In genomic region chr2:103493827-103494226, GRCm38 (mm10) we compare ENCODE assay signal across 24 mouse cellular contexts. TPM values are rescaled to one million over a fixed set of nuclear protein-coding genes. Genes with fewer than 3 reads are reported as not detected.
DNase-seq lines count a peak whose midpoint lies in the region; ATAC-seq lines count a peak whose summit lies in the region.
"Had no signal": no experiment of that assay in that cellular context is flagged by ENCODE, and none has a peak within 500 bp of the region (broad histone marks: within the 10 kb centered on the region; RNA-seq: fewer than 3 reads in every experiment).

No protein-coding gene starts in this region.

- H3K4me1 ChIP-seq in liver, embryonic 15.5 days (replicated peaks) = peaks cover 22% of the 10 kb centered on the region
- no peaks in the 10 kb centered on the region for H3K4me1 ChIP-seq in intestine, embryonic 15.5 days (replicated peaks)
- H3K4me1 ChIP-seq: embryonic facial prominence, embryonic 13.5 days; forebrain, embryonic 12.5 days; forebrain, embryonic 15.5 days; hindbrain, embryonic 12.5 days; hindbrain, embryonic 15.5 days had no signal

- no peak for DNase-seq in liver
- DNase-seq in adipocyte (ENCODE audit: low spot score) = peak; percentile 79
- no peak for DNase-seq in spleen, postnatal 10 days (ENCODE audit: low spot score in 2 of 2)
- DNase-seq in adrenal gland, postnatal 36 days = no peak
- DNase-seq: adrenal gland, postnatal 10 days; cerebellum, adult 11-12 months; cerebellum, adult 8-10 months; cerebellum, postnatal 10 days; cerebellum, postnatal 36 days; embryo, embryonic 11 days; gastrocnemius, postnatal 25 days; heart, adult 2 months had no signal

- no peak overlapping the region for H3K4me3 ChIP-seq in liver, embryonic 15.5 days (replicated peaks)
- no peak overlapping the region for H3K4me3 ChIP-seq in intestine, embryonic 15.5 days (replicated peaks)
- H3K4me3 ChIP-seq: embryonic facial prominence, embryonic 10.5 days; embryonic facial prominence, embryonic 13.5 days; erythroblast, embryonic 14.5 days; forebrain, embryonic 12.5 days; forebrain, embryonic 15.5 days; heart, adult 2 months; heart, embryonic 10.5 days; hindbrain, embryonic 12.5 days; hindbrain, embryonic 15.5 days had no signal

- H3K4me2 ChIP-seq in liver, embryonic 15.5 days = no peak overlapping the region
- H3K4me2 ChIP-seq in intestine, embryonic 15.5 days (replicated peaks) = no peak overlapping the region
- H3K4me2 ChIP-seq: embryonic facial prominence, embryonic 13.5 days; forebrain, embryonic 12.5 days; forebrain, embryonic 15.5 days; hindbrain, embryonic 12.5 days; hindbrain, embryonic 15.5 days had no signal

- no peaks in the 10 kb centered on the region for H3K36me3 ChIP-seq in liver, embryonic 15.5 days (replicated peaks)
- no peaks in the 10 kb centered on the region for H3K36me3 ChIP-seq in intestine, embryonic 15.5 days
- H3K36me3 ChIP-seq: embryonic facial prominence, embryonic 10.5 days; embryonic facial prominence, embryonic 13.5 days; forebrain, embryonic 12.5 days; forebrain, embryonic 15.5 days; heart, embryonic 10.5 days; hindbrain, embryonic 12.5 days; hindbrain, embryonic 15.5 days had no signal

- H3K9ac ChIP-seq in liver, embryonic 15.5 days = no peak overlapping the region
- no peak overlapping the region for H3K9ac ChIP-seq in intestine, embryonic 15.5 days
- H3K9ac ChIP-seq: embryonic facial prominence, embryonic 13.5 days; forebrain, embryonic 12.5 days; forebrain, embryonic 15.5 days; hindbrain, embryonic 12.5 days; hindbrain, embryonic 15.5 days had no signal

- no peak for ATAC-seq in liver, embryonic 15.5 days (ENCODE audit: insufficient read depth)
- ATAC-seq in intestine, embryonic 15.5 days = peak; percentile 61
- ATAC-seq: activated CD4-positive, CD25-positive, alpha-beta regulatory T cell, adult 4 months; CD4-positive, CD25-positive, alpha-beta regulatory T cell, adult 4 months; forebrain, embryonic 15.5 days had no signal

- H3K9me3 ChIP-seq in liver, embryonic 15.5 days (replicated peaks) = no peaks in the 10 kb centered on the region
- no peaks in the 10 kb centered on the region for H3K9me3 ChIP-seq in intestine, embryonic 15.5 days
- H3K9me3 ChIP-seq: embryonic facial prominence, embryonic 10.5 days; embryonic facial prominence, embryonic 13.5 days; forebrain, embryonic 12.5 days; forebrain, embryonic 15.5 days; heart, embryonic 10.5 days; hindbrain, embryonic 12.5 days; hindbrain, embryonic 15.5 days had no signal

- 47% methylated on average over 4 of the region's 4 CpGs for WGBS in liver, embryonic 15.5 days (ENCODE audit: insufficient replicate concordance)
- WGBS in intestine, embryonic 15.5 days = 57% methylated on average over 4 of the region's 4 CpGs

- H3K27me3 ChIP-seq in liver, embryonic 15.5 days = no peaks in the 10 kb centered on the region
- H3K27me3 ChIP-seq in intestine, embryonic 15.5 days (replicated peaks) = no peaks in the 10 kb centered on the region
- H3K27me3 ChIP-seq: embryonic facial prominence, embryonic 13.5 days; forebrain, embryonic 12.5 days; forebrain, embryonic 15.5 days; hindbrain, embryonic 12.5 days; hindbrain, embryonic 15.5 days had no signal

- H3K27ac ChIP-seq in liver, embryonic 15.5 days (replicated peaks) = 0 out of 2 replicates have a peak overlapping the region, but pooled peaks have one; percentile 46
- no peak overlapping the region for H3K27ac ChIP-seq in intestine, embryonic 15.5 days
- H3K27ac ChIP-seq: embryonic facial prominence, embryonic 10.5 days; embryonic facial prominence, embryonic 13.5 days; forebrain, embryonic 12.5 days; forebrain, embryonic 15.5 days; heart, adult 2 months; heart, embryonic 10.5 days; hindbrain, embryonic 12.5 days; hindbrain, embryonic 15.5 days had no signal

RNA-seq across cellular contexts. Expression of gene Cat, which starts 8.9 kb away (rescaled TPM):
- polyA plus RNA-seq in liver, embryonic 15.5 days (2015; fragmentation: Nextera tagmentation; extraction: Ambion mirVana) = 205 and 239 TPM in 2 replicates
- 128 and 131 TPM in 2 replicates for polyA plus RNA-seq in intestine, embryonic 15.5 days (2015; fragmentation: Nextera tagmentation; extraction: Ambion mirVana)
- total RNA-seq in adrenal gland, postnatal 36 days (2021) = 100 to 1,000 TPM; 285 to 462 TPM
